Mouse (Mus musculus): ENCODE data around the gene Col6a3. TPM values are rescaled to one million over a fixed set of nuclear protein-coding genes. Genes with fewer than 3 reads are reported as not detected.
A peak's percentile ranks its signal among the peaks of the same experiment; 100 is the strongest.

Gene Col6a3
- 38.6 TPM for polyA plus RNA-seq (2012; fragmentation: generic; extraction: Trizol)
- long read RNA-seq, experiment 1, partial matches to known transcripts = 9 of 16 reads
- long read RNA-seq, experiment 1, other reads (novel, unspliced or antisense) = 7 of 16 reads
- long read RNA-seq, experiment 2, partial matches to known transcripts = 5 of 8 reads
- long read RNA-seq, experiment 2, other reads (novel, unspliced or antisense) = 3 of 8 reads

GRCm38 (mm10) chr1:90843836-90844235, at the start of gene Col6a3:
Gene Col6a3, minus strand, starts transcription at chr1:90843971.
- TF ChIP-seq CTCF (IDR thresholded peaks at IDR 0.05; ENCODE audit: control insufficient read depth, insufficient read depth, insufficient read length) (no peak), MAX (IDR thresholded peaks at IDR 0.05) (no peak), MYOD1 (IDR thresholded peaks at IDR 0.05; ENCODE audit: control insufficient read depth, insufficient read length, low read depth) (no peak)
- Histone ChIP-seq H3K79me3 (ENCODE audit: low read depth) (peaks cover 38% of the 10 kb centered on the region), H3K36me3 (ENCODE audit: control insufficient read depth, insufficient read depth) (no peaks in the 10 kb centered on the region), H3ac (ENCODE audit: control insufficient read depth, insufficient read length, low read depth) (peak within 1 kb of the TSS; percentile 16), H3K79me2 (ENCODE audit: control insufficient read depth, insufficient read depth) (peaks cover 53% of the 10 kb centered on the region), H3K4me3 (ENCODE audit: insufficient read depth, poor library complexity, severe bottlenecking) (peak within 1 kb of the TSS; percentile 59), H3K27me3 (ENCODE audit: control insufficient read depth, insufficient read depth, insufficient read length) (no peaks in the 10 kb centered on the region)

GRCm38 (mm10) chr1:90885771-90886460, 42.1 kb upstream of the Col6a3 start:
- Histone ChIP-seq H3K79me3 (ENCODE audit: low read depth) (no peaks in the 10 kb centered on the region), H3K79me2 (ENCODE audit: control insufficient read depth, insufficient read depth) (no peaks in the 10 kb centered on the region), H3K4me3 (ENCODE audit: insufficient read depth, poor library complexity, severe bottlenecking) (no peak overlapping the region), H3ac (ENCODE audit: control insufficient read depth, insufficient read length, low read depth) (no peak overlapping the region), H3K27me3 (ENCODE audit: control insufficient read depth, insufficient read depth, insufficient read length) (no peaks in the 10 kb centered on the region), H3K36me3 (ENCODE audit: control insufficient read depth, insufficient read depth) (no peaks in the 10 kb centered on the region)
- TF ChIP-seq CEBPB (IDR thresholded peaks at IDR 0.05; ENCODE audit: low read depth) = no peak
- no peak for TF ChIP-seq MYOD1 (IDR thresholded peaks at IDR 0.05; ENCODE audit: control insufficient read depth, insufficient read length, low read depth)
- TF ChIP-seq MAX (IDR thresholded peaks at IDR 0.05) = no peak

GRCm38 (mm10) chr1:90876486-90877270, 32.9 kb upstream of the Col6a3 start:
- TF ChIP-seq FOSL1 (IDR thresholded peaks at IDR 0.05; ENCODE audit: insufficient read depth, low read length, poor library complexity, severe bottlenecking) = no peak
- H3K4me3 ChIP-seq (ENCODE audit: insufficient read depth, poor library complexity, severe bottlenecking) = no peak overlapping the region
- H3K79me2 ChIP-seq (ENCODE audit: control insufficient read depth, insufficient read depth) = no peaks in the 10 kb centered on the region
- no peaks in the 10 kb centered on the region for H3K27me3 ChIP-seq (ENCODE audit: control insufficient read depth, insufficient read depth, insufficient read length)
- no peaks in the 10 kb centered on the region for H3K36me3 ChIP-seq (ENCODE audit: control insufficient read depth, insufficient read depth)
- H3K79me3 ChIP-seq (ENCODE audit: low read depth) = no peaks in the 10 kb centered on the region
- no peak overlapping the region for H3ac ChIP-seq (ENCODE audit: control insufficient read depth, insufficient read length, low read depth)

GRCm38 (mm10) chr1:90875961-90876360, 32.2 kb upstream of the Col6a3 start:
- Histone ChIP-seq H3K36me3 (ENCODE audit: control insufficient read depth, insufficient read depth) (no peaks in the 10 kb centered on the region), H3K4me3 (ENCODE audit: insufficient read depth, poor library complexity, severe bottlenecking) (no peak overlapping the region), H3K27me3 (ENCODE audit: control insufficient read depth, insufficient read depth, insufficient read length) (no peaks in the 10 kb centered on the region), H3K79me3 (ENCODE audit: low read depth) (no peaks in the 10 kb centered on the region), H3K79me2 (ENCODE audit: control insufficient read depth, insufficient read depth) (no peaks in the 10 kb centered on the region), H3ac (ENCODE audit: control insufficient read depth, insufficient read length, low read depth) (no peak overlapping the region)
- no peak for TF ChIP-seq MAX (IDR thresholded peaks at IDR 0.05)
- no peak for TF ChIP-seq FOSL1 (IDR thresholded peaks at IDR 0.05; ENCODE audit: insufficient read depth, low read length, poor library complexity, severe bottlenecking)
- TF ChIP-seq MYOD1 (IDR thresholded peaks at IDR 0.05; ENCODE audit: control insufficient read depth, insufficient read length, low read depth) = no peak
- TF ChIP-seq CEBPB (IDR thresholded peaks at IDR 0.05; ENCODE audit: low read depth) = no peak
- TF ChIP-seq CTCF (IDR thresholded peaks at IDR 0.05; ENCODE audit: control insufficient read depth, insufficient read depth, insufficient read length) = no peak
- no peak for TF ChIP-seq USF1 (IDR thresholded peaks at IDR 0.05; ENCODE audit: low read depth)

GRCm38 (mm10) chr1:90875371-90875770, 31.6 kb upstream of the Col6a3 start:
- no peak for TF ChIP-seq USF1 (IDR thresholded peaks at IDR 0.05; ENCODE audit: low read depth)
- no peak for TF ChIP-seq FOSL1 (IDR thresholded peaks at IDR 0.05; ENCODE audit: insufficient read depth, low read length, poor library complexity, severe bottlenecking)
- no peak for TF ChIP-seq CEBPB (IDR thresholded peaks at IDR 0.05; ENCODE audit: low read depth)
- TF ChIP-seq MYOG (IDR thresholded peaks at IDR 0.05; ENCODE audit: control insufficient read depth, extremely low read depth, insufficient read length) = no peak
- TF ChIP-seq CTCF (IDR thresholded peaks at IDR 0.05; ENCODE audit: control insufficient read depth, insufficient read depth, insufficient read length) = no peak
- Histone ChIP-seq H3K79me2 (ENCODE audit: control insufficient read depth, insufficient read depth) (no peaks in the 10 kb centered on the region), H3K79me3 (ENCODE audit: low read depth) (no peaks in the 10 kb centered on the region), H3K36me3 (ENCODE audit: control insufficient read depth, insufficient read depth) (no peaks in the 10 kb centered on the region), H3K4me3 (ENCODE audit: insufficient read depth, poor library complexity, severe bottlenecking) (no peak overlapping the region), H3ac (ENCODE audit: control insufficient read depth, insufficient read length, low read depth) (no peak overlapping the region), H3K27me3 (ENCODE audit: control insufficient read depth, insufficient read depth, insufficient read length) (no peaks in the 10 kb centered on the region)

- Histone ChIP-seq H3K79me3 (ENCODE audit: low read depth) (no peaks in the 10 kb centered on the region), H3K36me3 (ENCODE audit: control insufficient read depth, insufficient read depth) (no peaks in the 10 kb centered on the region), H3K27me3 (ENCODE audit: control insufficient read depth, insufficient read depth, insufficient read length) (no peaks in the 10 kb centered on the region), H3ac (ENCODE audit: control insufficient read depth, insufficient read length, low read depth) (no peak overlapping the region), H3K4me3 (ENCODE audit: insufficient read depth, poor library complexity, severe bottlenecking) (no peak overlapping the region), H3K79me2 (ENCODE audit: control insufficient read depth, insufficient read depth) (no peaks in the 10 kb centered on the region)
- no peak for TF ChIP-seq CTCF (IDR thresholded peaks at IDR 0.05; ENCODE audit: control insufficient read depth, insufficient read depth, insufficient read length)
- TF ChIP-seq MYOG (IDR thresholded peaks at IDR 0.05; ENCODE audit: control insufficient read depth, extremely low read depth, insufficient read length) = no peak
- TF ChIP-seq MAX (IDR thresholded peaks at IDR 0.05) = no peak
- no peak for TF ChIP-seq FOSL1 (IDR thresholded peaks at IDR 0.05; ENCODE audit: insufficient read depth, low read length, poor library complexity, severe bottlenecking)
- no peak for TF ChIP-seq USF1 (IDR thresholded peaks at IDR 0.05; ENCODE audit: low read depth)
- TF ChIP-seq CEBPB (IDR thresholded peaks at IDR 0.05; ENCODE audit: low read depth) = no peak
Observed at GRCm38 (mm10) chr1:90870581-90870980, 26.8 kb upstream of the Col6a3 start.
